Mouse (Mus musculus): ENCODE data around the gene Zfp664. TPM values are rescaled to one million over a fixed set of nuclear protein-coding genes. Genes with fewer than 3 reads are reported as not detected.

Gene Zfp664
- polyA plus RNA-seq, 1 experiment, result 19.6 TPM

- no peaks in the 10 kb centered on the region for H3K27me3 ChIP-seq (ENCODE audit: control insufficient read depth, insufficient read depth, insufficient read length)
- no peaks in the 10 kb centered on the region for H3K36me3 ChIP-seq (ENCODE audit: control insufficient read depth, insufficient read depth)
- no peak overlapping the region for H3K4me3 ChIP-seq
- H3K79me2 ChIP-seq (ENCODE audit: control insufficient read depth, insufficient read depth), result no peaks in the 10 kb centered on the region
- TF ChIP-seq USF1 (IDR thresholded peaks at IDR 0.05; ENCODE audit: low read depth) (no peak), E2F4 (IDR thresholded peaks at IDR 0.05; ENCODE audit: insufficient read depth) (no peak), SRF (IDR thresholded peaks at IDR 0.05; ENCODE audit: control insufficient read depth, insufficient read length, low read depth) (no peak), CEBPB (IDR thresholded peaks at IDR 0.05; ENCODE audit: insufficient read depth, poor library complexity, severe bottlenecking) (no peak), MAX (IDR thresholded peaks at IDR 0.05; ENCODE audit: low read depth) (no peak), MYOD1 (IDR thresholded peaks at IDR 0.05; ENCODE audit: control insufficient read depth in 1 of 3, insufficient read length in 2 of 3, low read depth in 2 of 3) (no peak), MYOG (IDR thresholded peaks at IDR 0.05; ENCODE audit: control insufficient read depth in 1 of 3, insufficient read depth in 1 of 3, insufficient read length in 2 of 3, low read depth in 2 of 3) (no peak), TCF12 (IDR thresholded peaks at IDR 0.05; ENCODE audit: insufficient read depth, poor library complexity, severe bottlenecking) (no peak), POLR2AphosphoS2 (IDR thresholded peaks at IDR 0.05; ENCODE audit: insufficient read length, low read depth) (no peak), TCF3 (IDR thresholded peaks at IDR 0.05; ENCODE audit: insufficient read length, low read depth) (no peak), POLR2A (IDR thresholded peaks at IDR 0.05; ENCODE audit: insufficient read length, low read depth) (no peak)
- H3K4me2 ChIP-seq (ENCODE audit: low read depth), result no peak overlapping the region
- H3ac ChIP-seq (ENCODE audit: control insufficient read depth, insufficient read length), result no peak overlapping the region
Measured at GRCm38 (mm10) chr5:124934558-124934957, 72.1 kb downstream of the Zfp664 start.

GRCm38 (mm10) chr5:124943181-124943792, 80.8 kb downstream of the Zfp664 start:
- Histone ChIP-seq H3K36me3 (ENCODE audit: control insufficient read depth, insufficient read depth) (no peaks in the 10 kb centered on the region), H3K4me2 (ENCODE audit: low read depth) (no peak overlapping the region), H3K4me3 (no peak overlapping the region), H3ac (ENCODE audit: control insufficient read depth, insufficient read length) (no peak overlapping the region), H3K79me2 (ENCODE audit: control insufficient read depth, insufficient read depth) (no peaks in the 10 kb centered on the region), H3K27me3 (ENCODE audit: control insufficient read depth, insufficient read depth, insufficient read length) (no peaks in the 10 kb centered on the region)
- no peak for TF ChIP-seq SRF (IDR thresholded peaks at IDR 0.05; ENCODE audit: control insufficient read depth, insufficient read length, low read depth)
- no peak for TF ChIP-seq MYOG (IDR thresholded peaks at IDR 0.05; ENCODE audit: control insufficient read depth in 1 of 3, insufficient read depth in 1 of 3, insufficient read length in 2 of 3, low read depth in 2 of 3)
- no peak for TF ChIP-seq REST (IDR thresholded peaks at IDR 0.05; ENCODE audit: insufficient read depth, insufficient read length)
- TF ChIP-seq POLR2AphosphoS2 (IDR thresholded peaks at IDR 0.05; ENCODE audit: insufficient read length, low read depth), result no peak
- TF ChIP-seq MAX (IDR thresholded peaks at IDR 0.05; ENCODE audit: low read depth), result no peak
- TF ChIP-seq TCF12 (IDR thresholded peaks at IDR 0.05; ENCODE audit: insufficient read depth, poor library complexity, severe bottlenecking), result no peak
- TF ChIP-seq POLR2A (IDR thresholded peaks at IDR 0.05; ENCODE audit: insufficient read length, low read depth), result no peak
- TF ChIP-seq USF1 (IDR thresholded peaks at IDR 0.05; ENCODE audit: low read depth), result no peak
- no peak for TF ChIP-seq CEBPB (IDR thresholded peaks at IDR 0.05; ENCODE audit: insufficient read depth, poor library complexity, severe bottlenecking)
- TF ChIP-seq MYOD1 (IDR thresholded peaks at IDR 0.05; ENCODE audit: control insufficient read depth in 1 of 3, insufficient read length in 2 of 3, low read depth in 2 of 3), result no peak
- no peak for TF ChIP-seq E2F4 (IDR thresholded peaks at IDR 0.05; ENCODE audit: insufficient read depth)
- no peak for TF ChIP-seq TCF3 (IDR thresholded peaks at IDR 0.05; ENCODE audit: insufficient read length, low read depth)

GRCm38 (mm10) chr5:124943793-124944383, 81.4 kb downstream of the Zfp664 start:
- H3K27me3 ChIP-seq (ENCODE audit: control insufficient read depth, insufficient read depth, insufficient read length), result no peaks in the 10 kb centered on the region
- no peaks in the 10 kb centered on the region for H3K79me2 ChIP-seq (ENCODE audit: control insufficient read depth, insufficient read depth)
- H3K36me3 ChIP-seq (ENCODE audit: control insufficient read depth, insufficient read depth), result no peaks in the 10 kb centered on the region
- H3K4me2 ChIP-seq (ENCODE audit: low read depth), result no peak overlapping the region
- no peak overlapping the region for H3K4me3 ChIP-seq
- no peak for TF ChIP-seq SRF (IDR thresholded peaks at IDR 0.05; ENCODE audit: control insufficient read depth, insufficient read length, low read depth)
- no peak for TF ChIP-seq TCF3 (IDR thresholded peaks at IDR 0.05; ENCODE audit: insufficient read length, low read depth)
- TF ChIP-seq E2F4 (IDR thresholded peaks at IDR 0.05; ENCODE audit: insufficient read depth), result no peak
- no peak for TF ChIP-seq POLR2AphosphoS2 (IDR thresholded peaks at IDR 0.05; ENCODE audit: insufficient read length, low read depth)
- TF ChIP-seq USF1 (IDR thresholded peaks at IDR 0.05; ENCODE audit: low read depth), result no peak
- TF ChIP-seq POLR2A (IDR thresholded peaks at IDR 0.05; ENCODE audit: insufficient read length, low read depth), result no peak
- no peak for TF ChIP-seq MYOD1 (IDR thresholded peaks at IDR 0.05; ENCODE audit: control insufficient read depth in 1 of 3, insufficient read length in 2 of 3, low read depth in 2 of 3)
- TF ChIP-seq CEBPB (IDR thresholded peaks at IDR 0.05; ENCODE audit: insufficient read depth, poor library complexity, severe bottlenecking), result no peak
- no peak for TF ChIP-seq REST (IDR thresholded peaks at IDR 0.05; ENCODE audit: insufficient read depth, insufficient read length)
- no peak for TF ChIP-seq MYOG (IDR thresholded peaks at IDR 0.05; ENCODE audit: control insufficient read depth in 1 of 3, insufficient read depth in 1 of 3, insufficient read length in 2 of 3, low read depth in 2 of 3)
- TF ChIP-seq TCF12 (IDR thresholded peaks at IDR 0.05; ENCODE audit: insufficient read depth, poor library complexity, severe bottlenecking), result no peak
- TF ChIP-seq MAX (IDR thresholded peaks at IDR 0.05; ENCODE audit: low read depth), result no peak
- H3ac ChIP-seq (ENCODE audit: control insufficient read depth, insufficient read length), result no peak overlapping the region

- no peaks in the 10 kb centered on the region for H3K36me3 ChIP-seq (ENCODE audit: control insufficient read depth, insufficient read depth)
- TF ChIP-seq SRF (IDR thresholded peaks at IDR 0.05; ENCODE audit: control insufficient read depth, insufficient read length, low read depth) (no peak), REST (IDR thresholded peaks at IDR 0.05; ENCODE audit: insufficient read depth, insufficient read length) (no peak), E2F4 (IDR thresholded peaks at IDR 0.05; ENCODE audit: insufficient read depth) (no peak), TCF3 (IDR thresholded peaks at IDR 0.05; ENCODE audit: insufficient read length, low read depth) (no peak), CEBPB (IDR thresholded peaks at IDR 0.05; ENCODE audit: insufficient read depth, poor library complexity, severe bottlenecking) (no peak), POLR2A (IDR thresholded peaks at IDR 0.05; ENCODE audit: insufficient read length, low read depth) (no peak), POLR2AphosphoS2 (IDR thresholded peaks at IDR 0.05; ENCODE audit: insufficient read length, low read depth) (no peak)
Measured at GRCm38 (mm10) chr5:124944384-124944783, 81.9 kb downstream of the Zfp664 start.

More at GRCm38 (mm10) chr5:124944384-124944783, 81.9 kb downstream of the Zfp664 start:
- H3K4me2 ChIP-seq (ENCODE audit: low read depth), result no peak overlapping the region
- H3K79me2 ChIP-seq (ENCODE audit: control insufficient read depth, insufficient read depth), result no peaks in the 10 kb centered on the region
- no peak overlapping the region for H3K4me3 ChIP-seq
- H3ac ChIP-seq (ENCODE audit: control insufficient read depth, insufficient read length), result no peak overlapping the region
- H3K27me3 ChIP-seq (ENCODE audit: control insufficient read depth, insufficient read depth, insufficient read length), result no peaks in the 10 kb centered on the region
